Mouse (Mus musculus) retina, embryonic 14.5 days (tissue): ENCODE results near the gene Fgfr2.

Source experiments
- DNase-seq: peaks from one replicate; pipeline ENCODE4 v3.0.0-alpha.2; 2015; ENCODE audit warnings: low spot score

The Fgfr2 gene

GRCm38 (mm10) chr7:132658058-132658450, 465.1 kb downstream of the Fgfr2 start:
- peak; percentile 55 for DNase-seq

DNA sequence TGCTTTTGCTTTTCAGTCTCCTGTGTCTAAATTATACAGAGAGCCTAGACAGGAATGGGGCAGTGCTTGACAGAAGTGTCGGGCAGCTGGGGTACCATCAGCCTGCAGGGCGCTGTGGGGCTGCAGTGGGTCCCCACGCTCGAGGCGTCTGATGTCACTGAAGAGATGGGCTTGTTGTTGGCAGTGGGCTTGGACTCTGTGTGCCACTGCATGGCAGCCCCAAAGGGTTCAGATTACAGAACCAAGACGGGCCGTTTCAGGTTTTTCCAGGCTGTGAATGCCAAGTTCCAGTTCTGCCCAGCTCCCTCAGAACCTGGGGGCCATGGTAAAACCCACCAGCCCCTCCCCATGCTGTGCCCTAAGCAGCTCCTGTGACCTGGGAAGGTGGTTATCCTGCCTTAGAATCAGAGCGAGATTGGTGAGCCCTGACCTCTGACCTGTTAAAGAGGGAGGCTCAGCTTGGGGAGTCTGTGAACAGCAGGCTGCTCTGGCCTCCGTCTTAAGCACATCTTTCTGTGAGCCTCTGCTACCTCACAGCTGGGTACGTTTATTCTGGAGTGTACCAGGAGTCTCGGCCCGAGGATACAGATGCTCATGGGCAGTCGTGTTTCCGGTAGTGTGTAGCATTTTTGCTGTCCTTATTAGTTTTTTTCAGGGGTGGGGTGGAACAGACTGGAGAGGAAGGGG, 465.6 kb downstream of the Fgfr2 start:
- DNase-seq: peak; percentile 25

- DNase-seq: peak; percentile 89
Observed at GRCm38 (mm10) chr7:132656548-132656947, 466.6 kb downstream of the Fgfr2 start.

DNA sequence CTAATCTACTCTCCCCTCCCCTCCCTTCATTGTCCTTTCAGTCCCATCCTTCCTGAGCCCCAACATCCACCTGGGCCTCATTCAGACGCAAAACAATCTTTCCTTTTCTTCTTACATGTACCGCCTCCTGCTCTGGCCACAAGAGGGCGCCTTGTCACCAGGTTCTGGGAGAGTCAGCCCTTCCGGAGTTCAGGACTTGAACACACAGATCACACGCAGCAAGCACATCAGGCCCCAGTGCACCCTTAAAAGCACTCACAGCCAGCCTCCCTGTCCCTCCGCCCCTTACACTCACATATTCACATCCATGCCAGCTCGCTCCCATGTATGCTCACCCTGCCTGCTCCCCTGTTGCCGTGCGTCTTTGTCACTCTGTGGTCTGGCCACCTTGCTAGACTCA, 467.1 kb downstream of the Fgfr2 start:
- peak; percentile 92 for DNase-seq

GRCm38 (mm10) chr7:132654412-132654811, 468.7 kb downstream of the Fgfr2 start:
- no peak for DNase-seq

DNA sequence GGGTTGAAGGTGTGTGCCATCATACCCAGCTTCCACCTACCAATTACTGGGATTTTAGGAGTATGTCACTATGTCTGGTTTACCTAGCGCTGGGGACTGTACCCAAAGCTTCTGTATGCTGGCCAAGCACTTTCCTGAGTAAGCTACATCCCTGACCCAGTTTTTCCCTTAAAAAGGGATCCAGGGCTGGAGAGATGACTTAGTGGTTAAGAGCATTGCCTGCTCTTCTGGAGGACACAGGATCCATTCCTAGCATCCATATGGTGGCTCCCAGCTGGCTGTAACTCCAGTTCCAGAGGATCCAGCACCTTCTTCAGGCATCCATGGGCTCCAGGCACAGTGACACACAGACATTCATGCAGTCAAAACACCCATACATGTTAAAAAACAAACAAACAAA, 476.6 kb downstream of the Fgfr2 start:
- no peak for DNase-seq

DNA sequence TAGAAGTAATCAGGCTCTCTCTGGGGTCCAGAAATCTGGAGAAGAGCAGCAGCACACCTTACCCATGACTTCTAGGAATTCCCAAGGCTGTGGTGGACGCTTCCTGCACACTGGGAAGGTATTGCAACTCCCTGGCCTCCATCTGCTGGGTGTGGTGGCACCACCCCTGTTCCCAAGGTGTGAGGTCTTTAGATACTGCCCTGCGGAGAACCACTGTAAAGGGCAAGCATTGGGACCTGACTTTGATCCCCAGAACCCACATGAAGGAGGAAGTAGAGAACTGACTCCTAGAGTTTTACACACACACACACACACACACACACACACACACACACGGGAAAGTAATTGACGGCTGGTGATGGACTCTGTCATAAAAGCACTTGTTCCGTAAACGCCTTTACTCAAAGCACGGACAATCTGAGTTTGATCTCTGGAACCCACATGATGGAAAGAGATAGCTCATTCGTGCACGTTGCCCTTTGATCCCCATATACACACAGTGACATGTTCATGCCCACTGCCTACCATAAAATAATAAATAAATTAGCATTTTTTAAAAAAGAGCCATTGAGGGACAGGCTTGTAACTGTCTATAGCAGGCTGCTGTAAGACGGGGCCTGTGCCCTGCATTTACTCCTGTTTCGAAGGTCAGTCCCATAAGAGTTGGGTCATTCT, 478.4 kb downstream of the Fgfr2 start:
- DNase-seq: no peak

GRCm38 (mm10) chr7:132641606-132642005, 481.5 kb downstream of the Fgfr2 start:
- no peak for DNase-seq

- peak; percentile 46 for DNase-seq
Observed at GRCm38 (mm10) chr7:132640946-132641345, 482.2 kb downstream of the Fgfr2 start.

GRCm38 (mm10) chr7:132638446-132639087, 484.6 kb downstream of the Fgfr2 start:
- DNase-seq: peak; percentile 85

GRCm38 (mm10) chr7:132637292-132637691, 485.9 kb downstream of the Fgfr2 start:
- no peak for DNase-seq

DNA sequence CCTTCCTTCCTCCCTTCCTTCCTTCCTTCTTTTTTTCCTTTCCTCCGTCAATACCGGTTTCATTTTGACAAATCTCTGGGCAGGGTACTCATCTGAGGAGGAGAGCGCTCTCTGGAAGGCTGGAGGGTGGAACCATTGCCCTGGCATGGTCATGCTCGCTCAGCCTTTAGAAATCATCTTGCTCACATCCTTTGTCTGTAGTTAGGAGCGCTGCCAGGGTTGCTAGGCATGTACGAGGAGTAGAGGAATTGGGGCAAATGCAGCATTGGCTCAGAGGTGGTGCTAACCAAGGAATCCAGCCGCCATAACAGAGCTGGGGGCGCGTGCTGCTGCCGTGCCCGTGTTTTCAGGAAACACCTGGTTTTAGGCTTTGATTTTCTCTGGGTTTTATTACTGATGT, 491.8 kb downstream of the Fgfr2 start:
- no peak for DNase-seq

DNA sequence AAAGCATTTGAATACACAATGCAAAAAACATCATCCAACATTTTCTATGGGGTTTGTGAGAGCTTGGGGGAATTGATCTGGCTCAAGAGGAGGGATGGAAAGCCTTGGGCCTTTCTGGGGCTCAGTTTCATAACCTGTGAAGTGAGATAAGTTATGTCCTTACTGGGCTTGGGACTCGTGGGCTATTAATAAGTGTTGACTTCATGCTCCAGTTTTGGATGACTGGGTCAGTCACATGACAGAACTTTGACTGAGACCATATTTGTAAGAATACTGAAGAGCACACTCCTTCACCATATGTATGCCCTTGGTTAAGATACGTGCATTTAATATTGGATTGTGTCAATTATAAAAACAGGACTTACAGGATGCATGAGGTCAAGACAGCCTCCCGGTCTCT, 495.7 kb downstream of the Fgfr2 start:
- no peak for DNase-seq

- DNase-seq: peak; percentile 23
Observed at GRCm38 (mm10) chr7:132626174-132626573, 497.0 kb downstream of the Fgfr2 start.

DNA sequence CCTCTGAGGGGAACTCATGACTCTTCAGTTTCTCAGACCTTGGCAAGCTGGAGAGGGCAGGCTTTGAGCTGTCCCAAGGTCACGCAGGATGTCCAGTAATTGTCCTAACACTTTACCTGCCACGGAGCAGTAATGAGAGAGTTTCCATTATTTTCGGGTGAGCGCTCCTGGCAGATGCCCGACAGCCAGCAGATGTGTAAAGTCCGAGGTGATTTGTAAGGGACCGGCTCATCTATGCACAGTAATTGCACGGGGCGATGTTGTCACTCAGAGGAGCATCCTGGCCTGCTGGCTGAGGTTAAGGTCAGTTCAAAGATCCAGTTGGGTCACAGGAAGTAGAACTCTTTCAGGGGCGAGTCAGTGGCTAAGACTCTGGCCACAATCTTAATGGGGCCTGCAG, 499.0 kb downstream of the Fgfr2 start:
- DNase-seq: peak; percentile 16

GRCm38 (mm10) chr7:132619975-132620918, 502.9 kb downstream of the Fgfr2 start:
- no peak for DNase-seq

DNA sequence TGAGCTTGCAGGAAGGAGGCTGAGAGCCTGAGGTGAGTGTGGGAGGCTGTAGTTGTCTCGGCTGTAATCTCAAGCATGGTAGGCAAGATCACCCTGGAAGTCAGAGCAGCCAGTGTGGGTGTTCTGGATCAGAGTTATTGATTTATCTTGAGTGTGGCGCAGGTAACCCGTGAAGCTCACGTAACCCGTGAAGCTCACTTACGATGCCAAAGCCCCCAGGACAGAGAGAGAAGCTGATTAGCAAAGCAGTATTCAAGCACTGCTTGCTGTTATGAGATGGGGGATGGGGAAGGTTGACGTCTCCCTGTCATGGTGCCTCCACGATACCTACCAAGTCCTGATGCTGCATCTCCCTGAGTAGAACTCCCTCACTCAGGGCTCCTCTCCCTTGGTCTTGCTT, 503.6 kb downstream of the Fgfr2 start:
- DNase-seq: no peak

DNA sequence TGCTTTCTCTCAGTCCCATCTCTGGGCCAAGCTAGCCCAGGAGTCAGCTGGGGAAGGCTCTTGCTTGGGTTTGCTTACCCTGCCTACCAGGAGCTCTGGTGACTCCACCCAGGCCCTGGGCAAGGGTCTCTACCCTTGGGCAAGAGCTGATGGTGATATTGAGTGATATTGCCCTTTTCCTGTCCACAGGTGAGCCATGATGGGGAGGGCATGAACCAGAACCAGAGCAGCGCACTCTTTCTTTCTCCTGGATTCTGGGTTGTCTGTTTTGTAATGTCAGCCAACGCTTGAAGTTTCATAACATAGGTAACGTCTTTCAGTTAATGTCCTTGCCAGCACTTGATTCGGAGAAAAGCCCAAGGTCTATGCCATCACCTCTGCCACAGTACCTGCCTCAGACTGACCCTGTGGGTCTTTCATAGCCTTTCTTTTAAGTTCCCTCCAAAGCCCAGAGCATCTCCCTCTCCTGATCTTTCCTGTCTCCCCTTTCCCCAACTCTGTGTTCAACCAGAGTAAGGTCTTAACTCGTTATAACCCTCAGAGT, 506.1 kb downstream of the Fgfr2 start:
- DNase-seq: no peak

GRCm38 (mm10) chr7:132616391-132616790, 506.8 kb downstream of the Fgfr2 start:
- DNase-seq: no peak

GRCm38 (mm10) chr7:132615346-132615745, 507.8 kb downstream of the Fgfr2 start:
- DNase-seq: no peak

DNA sequence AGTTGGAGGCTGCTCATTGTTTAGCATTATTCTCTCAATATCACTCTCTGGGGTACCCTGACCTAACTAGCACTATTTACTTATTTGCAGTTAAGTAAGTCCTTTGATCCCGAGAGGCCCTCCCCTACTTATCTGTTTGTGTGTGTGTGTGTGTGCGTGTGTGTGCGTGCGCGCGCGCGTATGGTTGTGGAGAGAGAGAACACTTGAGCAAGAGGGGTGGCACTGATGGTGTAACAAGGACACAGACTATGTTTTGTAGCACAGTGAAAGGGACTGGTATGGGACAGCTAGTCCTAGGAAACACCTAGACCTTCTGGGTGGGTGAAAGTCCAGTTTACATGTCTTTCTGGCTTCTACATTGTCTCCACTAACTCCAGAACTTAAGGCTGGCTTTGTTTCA, 511.6 kb downstream of the Fgfr2 start:
- DNase-seq: no peak
